Mouse (Mus musculus) limb, embryonic 10.5 days (tissue): ENCODE data around the gene Etl4. TPM values are rescaled to one million over a fixed set of nuclear protein-coding genes. Genes with fewer than 3 reads are reported as not detected.
"Not testable (repeated sequence)": the region's sequence is repeated elsewhere in the genome, so short reads cannot be mapped to it uniquely, and the experiment has no call there.

Experiments used
- DNase-seq: peaks from one replicate; pipeline ENCODE4 v3.0.0-alpha.2; 2017; ENCODE audit warnings: low spot score
- H3K27ac ChIP-seq: fragments of 300-500 bp; sonication (generic); 2 replicates; pipeline ENCODE4 v1.5.1; 2016; ENCODE audit warnings: mild to moderate bottlenecking
- H3K27me3 ChIP-seq: fragments of 300-500 bp; sonication (generic); 2 replicates; pipeline ENCODE4 v1.6.1; 2016; ENCODE audit warnings: low read depth, mild to moderate bottlenecking; ENCODE audit not compliant: poor library complexity, severe bottlenecking
- H3K36me3 ChIP-seq: fragments of 300-500 bp; sonication (generic); 2 replicates; pipeline ENCODE4 v1.6.1; 2016; ENCODE audit warnings: mild to moderate bottlenecking, moderate library complexity
- H3K4me1 ChIP-seq: fragments of 300-500 bp; sonication (generic); 2 replicates; pipeline ENCODE4 v1.6.1; 2016
- H3K4me3 ChIP-seq: fragments of 300-500 bp; sonication (generic); 2 replicates; pipeline ENCODE4 v1.5.1; 2016; ENCODE audit warnings: mild to moderate bottlenecking, moderate library complexity
- H3K9me3 ChIP-seq: fragments of 300-500 bp; sonication (generic); replicated peaks from 2 replicates; pipeline ENCODE4 v1.6.1; 2016; ENCODE audit warnings: mild to moderate bottlenecking
- WGBS: fragments of 180-500 bp; shearing (Covaris S2); methylation state at CpG from one replicate; pipeline ENCODE4 v1.1.7; 2016; 5-methylcytosine and 5-hydroxymethylcytosine counted together
- polyA plus RNA-seq: library from polyadenylated mRNA; unstranded; fragments of >200 nt; fragmentation: Nextera tagmentation; extraction: Ambion mirVana; gene quantifications from 2 replicates; pipeline ENCODE4 v1.2.1, GENCODE M21; 2016

Etl4 gene
- polyA plus RNA-seq, 1 experiment from 2014 or later: 13.5 TPM

DNA sequence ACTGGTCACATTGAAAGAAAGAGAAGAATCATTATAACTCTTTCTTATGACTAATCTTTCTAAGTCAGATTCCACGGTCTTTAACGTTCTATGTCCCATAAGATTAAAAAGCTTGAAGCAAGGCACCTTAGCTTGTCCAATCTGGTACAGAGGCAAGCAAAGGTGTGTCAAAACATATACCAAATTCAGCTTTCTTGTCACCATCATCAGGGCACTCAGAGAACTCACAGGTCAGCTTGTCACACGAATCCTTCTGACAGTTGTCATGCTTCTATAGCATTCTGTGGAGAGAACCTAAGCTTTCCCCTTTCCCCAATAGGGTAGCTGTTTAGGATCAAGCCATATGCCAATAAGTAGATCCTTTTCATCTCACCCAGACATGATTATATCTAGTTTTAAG lies 267.7 kb downstream of the Etl4 start:
- not testable (repeated sequence) for DNase-seq, H3K9me3 ChIP-seq, H3K27ac ChIP-seq, H3K27me3 ChIP-seq, H3K36me3 ChIP-seq, H3K4me3 ChIP-seq, H3K4me1 ChIP-seq
- 92% methylated on average over 3 of the region's 3 CpGs for WGBS

DNA sequence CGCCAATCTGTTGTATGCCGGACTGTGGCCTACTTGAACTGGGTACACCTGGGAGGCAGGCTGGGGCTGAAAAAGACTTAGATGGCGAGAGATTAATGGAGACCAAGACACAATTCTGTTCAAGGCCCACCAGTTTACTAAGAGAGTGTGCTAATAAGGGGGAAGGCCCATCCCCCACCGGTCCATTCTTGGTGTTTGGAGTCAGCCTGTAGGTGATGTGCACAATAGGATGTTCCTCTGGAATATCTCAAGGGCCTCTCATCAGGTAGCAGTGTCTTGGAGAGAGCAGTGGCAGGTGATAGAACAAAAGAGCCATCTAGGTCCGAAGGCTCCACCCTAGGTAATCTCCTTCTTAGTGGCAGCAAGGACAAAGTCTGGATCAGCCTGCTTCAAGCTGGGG lies 271.0 kb downstream of the Etl4 start:
- not testable (repeated sequence) for H3K9me3 ChIP-seq, H3K4me3 ChIP-seq, H3K4me1 ChIP-seq, H3K36me3 ChIP-seq, DNase-seq, H3K27me3 ChIP-seq, H3K27ac ChIP-seq
- WGBS: 94% methylated on average over 5 of the region's 5 CpGs

DNA sequence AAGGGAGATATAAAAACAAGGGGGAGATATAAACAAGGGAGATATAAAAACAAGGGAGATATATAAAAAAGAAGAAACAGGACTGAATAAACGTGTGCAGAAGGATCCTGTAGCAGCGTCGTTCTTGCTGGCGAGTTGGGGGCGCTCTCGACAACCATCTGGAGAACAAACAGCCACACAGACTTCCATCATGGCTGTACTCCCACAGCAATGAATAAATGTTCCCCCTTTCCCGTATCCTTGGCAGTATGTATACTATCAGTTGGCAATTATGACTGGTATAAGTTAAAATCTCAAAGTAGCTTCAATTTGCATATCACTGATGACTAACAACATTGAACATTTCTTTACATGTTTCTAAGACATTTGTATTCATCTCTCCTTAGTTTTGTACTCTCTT lies 277.6 kb downstream of the Etl4 start:
- not testable (repeated sequence) for H3K4me1 ChIP-seq, H3K4me3 ChIP-seq, H3K27me3 ChIP-seq, H3K27ac ChIP-seq, H3K9me3 ChIP-seq, DNase-seq, H3K36me3 ChIP-seq
- WGBS: 84% methylated on average over 7 of the region's 7 CpGs

DNA sequence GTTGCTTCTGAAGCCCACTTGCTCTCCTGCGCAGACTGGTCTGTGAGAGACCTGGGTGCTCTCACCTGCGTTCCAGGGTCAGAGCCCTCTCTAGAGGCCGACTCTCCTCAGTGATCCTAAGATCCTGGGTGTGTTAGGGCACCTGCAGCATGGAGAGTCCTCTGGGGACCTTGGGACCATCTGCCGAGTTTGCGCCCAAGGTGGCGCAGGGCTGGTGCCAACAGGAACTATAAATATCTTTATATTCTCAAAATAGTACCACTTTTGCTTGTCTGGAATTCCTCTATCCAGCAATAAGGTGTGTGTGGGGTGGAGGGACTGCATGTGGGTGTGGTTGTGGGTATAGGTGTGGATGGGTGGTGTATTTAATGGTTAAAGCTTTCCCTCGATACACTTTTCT lies 293.4 kb downstream of the Etl4 start:
- H3K36me3 ChIP-seq: no peaks in the 10 kb centered on the region
- H3K4me3 ChIP-seq: no peak overlapping the region
- no peaks in the 10 kb centered on the region for H3K9me3 ChIP-seq
- H3K27ac ChIP-seq: no peak overlapping the region
- no peaks in the 10 kb centered on the region for H3K4me1 ChIP-seq
- H3K27me3 ChIP-seq: no peaks in the 10 kb centered on the region
- no peak for DNase-seq
- WGBS: 93% methylated on average over 7 of the region's 7 CpGs

DNA sequence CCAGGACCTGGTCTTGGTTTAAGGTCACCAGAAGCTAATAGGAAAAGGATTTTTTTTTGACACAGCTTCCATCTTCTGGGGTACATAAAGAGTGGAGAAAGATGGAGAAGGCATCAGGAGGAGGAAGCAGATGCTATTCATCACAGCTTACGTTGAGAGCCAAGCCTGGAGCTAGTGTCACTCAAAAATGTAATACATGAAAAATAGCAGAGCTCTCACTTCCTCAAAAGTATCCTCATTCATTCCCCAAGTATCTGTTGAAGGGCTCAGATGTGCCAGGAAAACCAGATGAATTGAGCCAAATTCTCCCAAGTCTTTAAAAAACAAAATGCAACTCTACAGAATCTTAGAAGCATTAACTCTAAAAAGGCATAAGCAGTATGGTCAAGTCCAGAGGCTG lies 297.1 kb downstream of the Etl4 start:
- 52% methylated on average over 1 of the region's 1 CpGs for WGBS
- Histone ChIP-seq H3K4me3 (no peak overlapping the region), H3K27ac (no peak overlapping the region), H3K4me1 (no peaks in the 10 kb centered on the region), H3K27me3 (no peaks in the 10 kb centered on the region), H3K36me3 (no peaks in the 10 kb centered on the region), H3K9me3 (no peaks in the 10 kb centered on the region)
- no peak for DNase-seq

DNA sequence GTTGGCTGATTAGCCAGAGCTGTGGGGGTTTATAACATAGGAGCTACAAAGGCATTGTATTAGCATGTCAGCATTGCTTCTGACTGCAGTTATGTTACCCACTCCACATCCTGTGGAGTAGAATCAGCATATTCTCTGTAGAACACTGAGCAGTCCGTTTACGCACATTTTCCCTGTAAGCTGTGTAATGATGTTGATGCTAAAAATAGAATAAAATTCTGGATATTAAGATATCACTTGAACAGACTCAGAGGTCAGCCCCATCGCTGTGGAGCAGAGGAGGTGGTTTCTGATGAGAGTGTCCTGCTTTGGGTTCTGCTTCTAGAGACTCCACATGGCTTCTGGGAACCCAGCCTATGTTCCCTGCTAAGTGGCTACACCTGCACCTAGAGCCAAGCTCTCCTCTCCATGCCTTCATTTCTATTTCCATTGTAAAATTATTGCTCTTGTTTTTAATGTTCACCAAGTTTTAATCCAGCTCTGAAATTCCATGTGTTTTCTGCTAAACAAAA lies 299.2 kb downstream of the Etl4 start:
- Histone ChIP-seq H3K4me3 (no peak overlapping the region), H3K27ac (no peak overlapping the region), H3K9me3 (no peaks in the 10 kb centered on the region), H3K36me3 (no peaks in the 10 kb centered on the region), H3K4me1 (no peaks in the 10 kb centered on the region), H3K27me3 (no peaks in the 10 kb centered on the region)
- no peak for DNase-seq
- 76% methylated on average over 3 of the region's 3 CpGs for WGBS

DNA sequence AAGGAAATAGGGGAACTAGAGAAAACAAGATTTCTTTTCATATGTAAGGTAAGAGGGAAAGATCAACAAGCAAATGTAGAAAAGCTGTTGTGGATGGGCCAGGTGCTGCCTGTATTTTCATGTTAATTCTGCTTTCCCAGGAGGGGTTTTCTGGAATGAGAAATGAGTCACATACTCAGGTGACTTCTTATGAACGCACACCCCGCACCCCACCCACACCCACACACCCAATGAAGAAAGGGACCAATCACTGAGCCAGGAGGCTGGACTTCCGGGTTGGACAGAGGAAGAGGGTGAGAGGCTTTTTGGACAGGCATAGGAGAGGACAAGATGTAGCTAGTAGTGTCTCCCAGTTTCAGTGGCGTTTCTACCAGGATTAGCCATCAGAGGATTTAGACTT lies 299.8 kb downstream of the Etl4 start:
- 72% methylated on average over 4 of the region's 4 CpGs for WGBS
- no peak for DNase-seq
- Histone ChIP-seq H3K36me3 (no peaks in the 10 kb centered on the region), H3K9me3 (no peaks in the 10 kb centered on the region), H3K4me3 (no peak overlapping the region), H3K27ac (no peak overlapping the region), H3K27me3 (no peaks in the 10 kb centered on the region), H3K4me1 (no peaks in the 10 kb centered on the region)

DNA sequence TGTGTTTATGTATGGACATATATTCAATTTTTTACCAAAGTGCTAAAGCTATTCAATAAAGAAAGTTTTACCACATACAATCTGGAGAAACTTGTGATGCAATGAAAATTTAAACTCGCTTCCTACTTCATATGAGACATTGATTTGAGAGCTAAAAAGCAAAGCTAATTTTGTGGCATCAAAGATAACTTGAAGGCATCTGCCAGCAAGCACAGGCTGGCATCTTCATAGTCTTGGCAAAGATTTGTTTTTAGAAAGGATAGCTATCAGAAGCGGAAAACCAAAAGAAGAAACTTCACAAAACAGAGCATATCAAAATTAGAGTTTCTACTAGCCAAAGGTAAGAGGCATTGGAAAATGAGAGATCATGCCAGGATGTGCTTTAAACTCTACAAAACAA lies 306.7 kb downstream of the Etl4 start:
- WGBS: 87% methylated on average over 2 of the region's 2 CpGs
- Histone ChIP-seq H3K27me3 (no peaks in the 10 kb centered on the region), H3K27ac (no peak overlapping the region), H3K36me3 (no peaks in the 10 kb centered on the region), H3K4me3 (no peak overlapping the region), H3K4me1 (no peaks in the 10 kb centered on the region), H3K9me3 (no peaks in the 10 kb centered on the region)
- no peak for DNase-seq

DNA sequence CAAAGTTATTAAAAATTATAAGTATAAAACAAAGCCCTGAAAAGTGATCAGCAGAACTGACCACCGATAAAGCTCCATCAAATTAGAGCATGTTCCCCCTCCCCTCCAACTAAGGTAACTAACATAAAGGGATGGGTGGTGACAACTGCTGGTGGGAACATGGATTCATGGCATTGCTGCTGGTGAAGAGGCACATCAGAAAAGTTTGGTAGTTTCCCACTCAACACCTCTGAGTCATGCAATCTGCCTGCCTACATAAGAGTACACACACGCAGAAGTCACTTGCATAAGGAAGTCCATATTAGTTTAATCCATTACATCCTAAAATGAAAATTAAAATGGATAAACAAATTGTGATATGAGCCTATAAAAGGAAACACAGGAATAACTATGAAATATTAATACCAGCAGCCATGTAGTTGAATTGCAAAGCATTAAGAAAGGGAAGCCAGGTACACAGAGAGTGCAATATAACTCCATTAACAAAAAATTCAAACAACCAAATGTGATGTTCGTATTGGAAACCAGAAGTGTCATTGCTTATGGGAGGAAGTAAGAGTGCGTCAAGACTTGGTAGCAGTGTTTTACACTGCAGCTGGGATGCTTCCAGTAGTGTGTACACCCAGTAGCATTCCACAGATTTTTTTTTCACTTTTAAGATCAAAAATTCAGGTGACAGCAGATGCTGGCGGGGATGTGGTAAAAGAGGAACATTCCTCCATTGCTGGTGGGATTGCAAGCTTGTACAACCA lies 307.3 kb downstream of the Etl4 start:
- DNase-seq: no peak
- WGBS: 92% methylated on average over 5 of the region's 5 CpGs
- no peak overlapping the region for H3K4me3 ChIP-seq
- no peaks in the 10 kb centered on the region for H3K9me3 ChIP-seq
- H3K27ac ChIP-seq: no peak overlapping the region
- no peaks in the 10 kb centered on the region for H3K4me1 ChIP-seq
- H3K36me3 ChIP-seq: no peaks in the 10 kb centered on the region
- H3K27me3 ChIP-seq: no peaks in the 10 kb centered on the region

DNA sequence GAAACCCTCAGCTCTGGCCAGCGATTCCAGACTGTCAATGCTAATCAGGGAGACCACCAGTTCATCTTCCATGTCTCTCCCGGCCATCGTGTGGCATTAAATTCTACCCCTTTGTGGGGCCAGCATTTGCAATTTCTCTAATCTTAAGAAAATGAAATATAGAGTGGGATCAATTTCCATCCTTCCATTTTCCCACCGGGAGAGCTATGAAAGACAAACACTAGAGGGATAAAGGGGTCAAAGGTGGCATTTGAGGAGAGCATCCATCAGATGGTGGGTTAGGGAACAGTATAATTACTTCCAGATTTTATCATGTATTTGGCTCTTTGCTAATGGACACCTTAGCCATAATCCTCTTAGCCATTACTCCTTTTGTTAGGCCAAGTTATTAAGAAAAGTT lies 321.8 kb downstream of the Etl4 start:
- H3K27me3 ChIP-seq: no peaks in the 10 kb centered on the region
- DNase-seq: no peak
- H3K27ac ChIP-seq: no peak overlapping the region
- no peak overlapping the region for H3K4me3 ChIP-seq
- no peaks in the 10 kb centered on the region for H3K36me3 ChIP-seq
- no peaks in the 10 kb centered on the region for H3K9me3 ChIP-seq
- no peaks in the 10 kb centered on the region for H3K4me1 ChIP-seq
- WGBS: 36% methylated on average over 4 of the region's 4 CpGs

DNA sequence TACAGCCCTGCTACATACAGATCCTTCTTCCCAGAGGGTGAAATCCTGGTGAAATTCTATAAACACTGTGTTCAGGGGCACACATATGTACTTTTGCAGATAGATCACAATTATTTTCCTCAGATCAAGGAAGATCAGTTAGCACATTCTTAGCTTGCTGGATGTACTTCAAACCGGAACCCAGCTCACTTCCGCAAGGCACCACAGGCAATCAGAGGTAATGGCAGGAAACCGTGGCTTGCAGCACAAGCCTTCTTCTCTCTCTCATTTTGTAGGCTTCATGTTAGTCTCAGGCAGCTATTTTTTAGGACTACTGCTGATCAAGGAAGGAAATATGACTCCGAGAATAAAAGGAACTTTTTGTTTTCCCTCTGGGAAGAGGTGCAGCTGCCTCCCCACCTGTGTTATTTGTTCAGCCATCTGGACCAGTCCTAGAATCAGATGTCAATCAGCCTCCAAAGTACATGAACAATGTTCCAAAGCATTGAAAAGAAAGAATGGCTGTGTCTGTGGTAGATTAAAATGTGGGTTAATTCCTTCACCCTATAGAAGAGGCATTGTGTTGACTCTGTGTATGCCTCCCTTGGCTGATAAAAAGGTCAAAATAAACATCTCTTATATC lies 338.6 kb downstream of the Etl4 start:
- WGBS: 76% methylated on average over 4 of the region's 4 CpGs
- H3K4me3 ChIP-seq: no peak overlapping the region
- H3K27ac ChIP-seq: no peak overlapping the region
- no peaks in the 10 kb centered on the region for H3K4me1 ChIP-seq
- no peaks in the 10 kb centered on the region for H3K36me3 ChIP-seq
- no peak for DNase-seq
- no peaks in the 10 kb centered on the region for H3K27me3 ChIP-seq
- no peaks in the 10 kb centered on the region for H3K9me3 ChIP-seq

DNA sequence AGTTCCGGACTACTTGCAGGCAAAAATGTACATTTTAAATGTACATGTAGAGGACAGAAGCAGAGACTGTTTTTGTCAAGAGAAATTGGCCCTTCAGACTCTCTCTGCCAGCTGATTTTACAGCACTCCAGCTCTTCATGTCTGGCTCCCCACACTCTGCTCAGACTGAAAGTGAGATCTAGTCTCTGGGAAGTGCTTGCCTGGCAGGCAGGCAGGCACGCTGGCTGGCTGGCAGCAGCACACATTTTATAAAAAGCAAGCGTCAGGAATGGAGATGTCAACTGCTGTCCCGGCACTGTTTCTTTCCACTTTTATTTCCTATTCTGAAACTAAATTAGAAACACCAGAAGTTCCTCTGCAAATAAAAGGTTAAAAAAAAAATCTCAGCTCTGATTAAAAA lies 339.8 kb downstream of the Etl4 start:
- no peak overlapping the region for H3K4me3 ChIP-seq
- no peak for DNase-seq
- no peaks in the 10 kb centered on the region for H3K27me3 ChIP-seq
- H3K4me1 ChIP-seq: no peaks in the 10 kb centered on the region
- no peaks in the 10 kb centered on the region for H3K9me3 ChIP-seq
- H3K36me3 ChIP-seq: no peaks in the 10 kb centered on the region
- 75% methylated on average over 4 of the region's 4 CpGs for WGBS
- no peak overlapping the region for H3K27ac ChIP-seq

DNA sequence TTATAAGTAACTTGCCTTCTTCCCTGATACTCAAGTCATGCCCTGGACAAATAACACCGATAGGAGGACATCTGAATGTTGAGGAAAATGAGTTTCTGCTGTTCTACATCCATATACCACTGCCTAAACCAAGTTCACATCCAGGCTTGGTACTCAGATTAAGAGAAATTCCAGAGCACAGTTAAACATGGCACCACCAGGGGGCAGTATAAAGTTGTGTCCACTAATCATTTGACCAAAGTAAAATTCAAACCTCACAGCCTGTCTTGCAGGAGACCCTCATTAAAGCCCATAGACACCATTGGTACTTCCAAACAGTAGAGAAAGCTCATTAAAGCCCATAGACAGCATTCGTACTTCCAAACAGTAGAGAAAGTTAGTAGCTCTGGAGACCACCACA lies 366.5 kb downstream of the Etl4 start:
- no peaks in the 10 kb centered on the region for H3K9me3 ChIP-seq
- 61% methylated on average over 2 of the region's 2 CpGs for WGBS
- no peaks in the 10 kb centered on the region for H3K36me3 ChIP-seq
- no peaks in the 10 kb centered on the region for H3K27me3 ChIP-seq
- H3K4me1 ChIP-seq: no peaks in the 10 kb centered on the region
- peak; percentile 64 for DNase-seq
- H3K27ac ChIP-seq: no peak overlapping the region
- no peak overlapping the region for H3K4me3 ChIP-seq

DNA sequence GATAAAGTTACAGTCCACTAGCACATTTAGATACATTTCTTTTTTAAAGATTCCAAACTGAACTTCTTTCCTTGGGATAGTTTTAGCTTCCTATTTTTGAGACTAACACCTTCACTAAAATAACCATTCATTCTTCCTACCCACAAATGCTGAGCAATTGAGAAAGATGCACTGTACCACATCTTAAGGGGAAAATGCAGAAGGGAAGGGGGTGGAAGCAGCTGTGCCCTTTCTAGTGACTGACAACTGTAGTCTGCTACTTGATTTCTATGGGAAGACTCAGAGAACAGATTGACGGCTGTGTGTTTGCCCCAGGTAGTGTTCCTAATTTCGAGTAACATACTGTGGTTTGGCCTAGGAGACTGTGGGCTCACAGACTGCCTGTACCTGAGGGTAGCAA lies 372.3 kb downstream of the Etl4 start:
- WGBS: 84% methylated on average over 2 of the region's 2 CpGs
- Histone ChIP-seq H3K4me1 (no peaks in the 10 kb centered on the region), H3K9me3 (no peaks in the 10 kb centered on the region), H3K4me3 (no peak overlapping the region), H3K36me3 (no peaks in the 10 kb centered on the region), H3K27ac (no peak overlapping the region), H3K27me3 (no peaks in the 10 kb centered on the region)
- DNase-seq: no peak
